Mouse (Mus musculus): Measurements from ENCODE around the gene Spata20. TPM values are rescaled to one million over a fixed set of nuclear protein-coding genes. Genes with fewer than 3 reads are reported as not detected.

Spata20 gene
- polyA plus RNA-seq, 1 experiment from 2014 or later = 0.29 TPM

DNA sequence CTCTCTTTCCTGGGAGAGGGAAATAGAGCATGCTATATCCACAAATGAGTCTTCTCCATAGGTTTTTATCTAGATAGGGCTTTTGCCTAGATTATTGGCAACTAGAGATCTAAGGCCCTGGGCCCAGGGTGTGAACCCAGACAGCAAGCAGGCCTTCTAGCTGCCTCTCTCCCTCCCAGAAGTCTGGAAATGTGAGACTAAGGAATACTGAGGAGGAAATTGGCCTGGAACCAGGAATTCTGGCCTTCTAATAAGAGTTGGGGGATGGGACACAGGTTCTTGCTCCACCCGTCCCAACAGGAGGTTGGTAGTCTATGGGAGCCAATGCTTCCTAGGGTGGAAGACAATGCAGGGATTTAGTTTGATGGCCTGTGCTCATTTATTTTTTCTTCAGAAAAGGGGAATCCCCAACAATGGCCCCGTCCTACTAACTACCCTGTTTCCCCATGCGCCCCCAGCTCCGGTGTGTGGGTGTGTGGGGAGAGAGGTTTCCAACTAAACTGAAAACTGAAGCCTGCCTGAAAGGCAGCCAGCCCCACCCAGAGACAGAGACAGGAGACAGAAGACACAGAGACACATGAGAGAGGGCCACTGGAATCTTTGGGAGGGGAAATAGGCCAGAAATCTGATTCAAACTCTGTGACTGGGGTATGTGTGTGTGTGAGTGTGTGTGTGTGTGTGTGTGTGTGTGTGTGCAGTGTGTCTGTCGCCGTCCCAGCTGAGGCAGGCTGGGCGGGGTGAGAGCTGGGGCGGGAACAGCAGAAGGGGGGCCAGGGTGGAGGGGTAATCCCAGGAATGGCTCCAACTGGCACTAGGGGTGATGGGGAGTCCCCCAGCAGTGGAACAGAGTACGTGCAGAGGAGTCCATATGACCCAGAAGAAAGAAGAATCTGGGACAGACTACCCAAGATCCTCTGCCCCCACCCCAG is 16.6 kb downstream of the Spata20 start:
- 10% methylated on average over 9 of the region's 9 CpGs for WGBS
- no peak for ATAC-seq (ENCODE audit: insufficient number of reproducible peaks, insufficient read depth, low FRiP score, low TSS enrichment)
- Histone ChIP-seq H3K9me3 (no peaks in the 10 kb centered on the region), H3K4me1 (peaks cover 54% of the 10 kb centered on the region), H3K4me2 (replicated peaks) (peak overlapping the region; percentile 80), H3K4me3 (peak overlapping the region; percentile 14), H3K27ac (peak overlapping the region; percentile 91), H3K36me3 (peaks cover 14% of the 10 kb centered on the region; the same call in 1 of the 2 replicates), H3K27me3 (no peaks in the 10 kb centered on the region; the same call in 1 of the 2 replicates), H3K9ac (peak overlapping the region; percentile 95; the same call in 1 of the 2 replicates)

DNA sequence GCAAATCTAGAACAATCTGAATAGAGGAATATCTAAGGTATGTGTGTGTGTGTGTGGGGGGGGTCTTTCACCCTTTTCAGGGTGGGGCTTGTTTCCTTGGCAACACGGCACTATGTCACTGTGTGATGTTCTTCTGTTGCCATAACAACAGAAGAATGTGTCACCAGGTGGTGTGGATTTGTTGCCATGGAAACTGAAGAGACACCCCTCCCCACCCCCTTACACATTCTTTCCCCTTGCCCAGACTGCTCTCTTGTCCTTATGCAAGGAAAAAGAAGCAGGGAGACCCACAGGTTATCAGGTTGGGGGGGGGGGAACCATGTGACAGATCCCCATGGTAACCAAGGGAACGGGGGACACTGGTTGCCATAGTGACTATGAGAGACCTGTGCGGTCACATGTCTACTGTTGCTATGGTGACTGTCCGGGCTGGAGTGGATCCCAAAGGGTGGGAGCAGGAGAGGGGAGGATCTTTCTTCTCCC is 17.4 kb downstream of the Spata20 start:
- H3K4me1 ChIP-seq = peaks cover 60% of the 10 kb centered on the region
- H3K9me3 ChIP-seq = no peaks in the 10 kb centered on the region
- H3K27ac ChIP-seq = peak overlapping the region; percentile 91
- H3K4me2 ChIP-seq (replicated peaks) = peak overlapping the region; percentile 80
- 22% methylated on average over 4 of the region's 4 CpGs for WGBS
- peaks cover 16% of the 10 kb centered on the region; the same call in 1 of the 2 replicates for H3K36me3 ChIP-seq
- H3K4me3 ChIP-seq = 0 out of 2 replicates have a peak overlapping the region, but pooled peaks have one; percentile 14
- H3K9ac ChIP-seq = no peak overlapping the region
- no peaks in the 10 kb centered on the region; the same call in 1 of the 2 replicates for H3K27me3 ChIP-seq
- ATAC-seq (ENCODE audit: insufficient number of reproducible peaks, insufficient read depth, low FRiP score, low TSS enrichment) = no peak

DNA sequence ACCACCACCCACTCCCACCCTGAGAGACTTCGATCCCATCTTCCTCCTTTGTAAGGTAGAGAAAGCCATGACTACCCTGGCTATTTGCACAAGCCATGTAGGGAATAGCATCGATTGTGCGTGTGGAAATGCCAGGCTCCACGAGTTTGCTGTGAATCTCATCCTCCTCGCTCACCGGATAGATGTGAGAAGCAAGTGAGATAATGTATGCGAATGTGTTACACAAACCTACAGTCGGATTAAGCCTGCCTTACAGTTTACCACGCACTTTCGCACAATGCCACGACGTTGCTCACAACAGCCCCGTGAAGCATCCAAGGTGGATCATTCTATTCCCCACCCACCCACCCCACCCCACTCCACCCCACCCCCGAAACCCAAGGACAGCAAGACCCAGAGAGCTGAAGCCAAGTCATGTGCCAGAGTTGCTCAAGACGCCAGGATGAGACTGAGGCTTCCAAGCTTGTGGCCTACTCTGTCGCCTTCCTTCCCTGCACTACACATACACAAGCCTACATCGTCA is 19.6 kb downstream of the Spata20 start:
- Histone ChIP-seq H3K9me3 (no peaks in the 10 kb centered on the region), H3K4me1 (peaks cover 55% of the 10 kb centered on the region), H3K27ac (no peak overlapping the region), H3K4me3 (no peak overlapping the region), H3K27me3 (no peaks in the 10 kb centered on the region), H3K9ac (no peak overlapping the region), H3K36me3 (peaks cover 35% of the 10 kb centered on the region), H3K4me2 (replicated peaks) (no peak overlapping the region)
- 88% methylated on average over 17 of the region's 17 CpGs for WGBS
- ATAC-seq (ENCODE audit: insufficient number of reproducible peaks, insufficient read depth, low FRiP score, low TSS enrichment) = no peak

DNA sequence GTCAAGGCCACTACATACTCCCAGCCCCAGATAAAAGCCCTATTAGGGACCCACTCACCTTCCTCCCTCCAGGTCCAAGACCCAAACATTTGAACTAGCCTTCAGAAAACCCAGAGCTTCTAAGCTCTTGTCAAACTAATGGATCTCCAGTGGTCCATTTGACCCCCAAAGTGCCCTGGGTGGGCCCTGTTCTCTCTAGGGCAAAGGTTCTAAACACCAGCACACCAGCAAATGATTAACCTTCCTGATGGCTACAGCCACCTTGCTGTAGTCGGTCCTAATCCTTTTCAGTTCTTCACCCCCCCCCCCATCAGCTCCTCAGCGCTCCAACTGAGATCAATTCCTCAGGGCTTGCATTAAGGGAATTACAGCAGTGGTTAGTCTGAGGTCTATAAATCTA is 21.8 kb downstream of the Spata20 start:
- peaks cover 57% of the 10 kb centered on the region for H3K36me3 ChIP-seq
- H3K9me3 ChIP-seq = no peaks in the 10 kb centered on the region
- no peak overlapping the region for H3K9ac ChIP-seq
- no peak for ATAC-seq (ENCODE audit: insufficient number of reproducible peaks, insufficient read depth, low FRiP score, low TSS enrichment)
- no peaks in the 10 kb centered on the region for H3K27me3 ChIP-seq
- no peak overlapping the region for H3K27ac ChIP-seq
- WGBS = 47% methylated on average over 2 of the region's 2 CpGs
- H3K4me1 ChIP-seq = peaks cover 39% of the 10 kb centered on the region
- no peak overlapping the region for H3K4me3 ChIP-seq
- H3K4me2 ChIP-seq (replicated peaks) = no peak overlapping the region

DNA sequence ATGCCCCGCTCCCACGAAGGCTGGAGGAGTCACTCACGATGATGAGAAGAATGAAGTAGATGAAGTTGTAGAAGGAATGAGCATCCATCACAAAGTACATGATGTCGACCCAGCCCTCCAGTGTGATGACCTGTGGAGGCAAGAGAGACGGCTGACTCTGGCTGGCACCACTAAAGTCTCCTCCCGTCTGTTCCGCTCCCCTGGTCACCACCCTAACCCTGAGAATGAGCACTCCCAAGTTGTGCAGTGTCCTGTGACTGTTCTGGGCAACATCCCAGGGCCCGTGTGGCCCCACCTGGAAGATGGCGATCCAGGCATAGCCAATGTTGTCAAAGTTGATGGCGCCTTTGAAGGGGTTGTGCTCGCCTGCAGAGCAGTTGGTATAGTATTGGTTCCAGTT is 24.1 kb downstream of the Spata20 start:
- no peak for ATAC-seq (ENCODE audit: insufficient number of reproducible peaks, insufficient read depth, low FRiP score, low TSS enrichment)
- H3K4me2 ChIP-seq (replicated peaks) = no peak overlapping the region
- no peak overlapping the region for H3K9ac ChIP-seq
- WGBS = 93% methylated on average over 11 of the region's 11 CpGs
- no peaks in the 10 kb centered on the region for H3K9me3 ChIP-seq
- no peak overlapping the region for H3K27ac ChIP-seq
- H3K4me1 ChIP-seq = peaks cover 22% of the 10 kb centered on the region
- H3K27me3 ChIP-seq = no peaks in the 10 kb centered on the region
- H3K36me3 ChIP-seq = peaks cover 80% of the 10 kb centered on the region
- H3K4me3 ChIP-seq = no peak overlapping the region

DNA sequence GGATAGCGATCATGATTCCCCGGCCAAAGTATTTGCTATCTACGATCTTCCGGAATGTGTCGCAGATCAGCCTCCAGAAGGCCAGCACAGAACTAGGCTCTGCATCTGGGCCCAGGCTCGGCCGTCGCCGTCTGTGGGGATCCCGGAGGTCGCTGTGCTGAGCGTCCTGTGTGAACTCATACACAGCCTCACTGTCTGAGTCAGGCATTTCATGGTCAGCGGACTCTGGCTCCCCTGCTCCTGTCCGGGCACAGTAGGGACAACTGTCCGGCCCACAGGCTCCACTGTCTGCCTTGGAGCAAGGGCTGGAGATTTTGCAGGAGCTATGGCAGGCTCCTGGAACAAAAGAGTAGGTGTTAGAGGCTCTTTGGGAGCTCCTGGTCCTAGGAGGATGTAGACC is 29.0 kb downstream of the Spata20 start:
- Histone ChIP-seq H3K4me3 (no peak overlapping the region), H3K9me3 (no peaks in the 10 kb centered on the region), H3K27ac (no peak overlapping the region), H3K4me1 (no peaks in the 10 kb centered on the region), H3K36me3 (peaks cover 91% of the 10 kb centered on the region), H3K27me3 (no peaks in the 10 kb centered on the region), H3K4me2 (replicated peaks) (no peak overlapping the region), H3K9ac (no peak overlapping the region)
- 84% methylated on average over 15 of the region's 15 CpGs for WGBS
- no peak for ATAC-seq (ENCODE audit: insufficient number of reproducible peaks, insufficient read depth, low FRiP score, low TSS enrichment)

DNA sequence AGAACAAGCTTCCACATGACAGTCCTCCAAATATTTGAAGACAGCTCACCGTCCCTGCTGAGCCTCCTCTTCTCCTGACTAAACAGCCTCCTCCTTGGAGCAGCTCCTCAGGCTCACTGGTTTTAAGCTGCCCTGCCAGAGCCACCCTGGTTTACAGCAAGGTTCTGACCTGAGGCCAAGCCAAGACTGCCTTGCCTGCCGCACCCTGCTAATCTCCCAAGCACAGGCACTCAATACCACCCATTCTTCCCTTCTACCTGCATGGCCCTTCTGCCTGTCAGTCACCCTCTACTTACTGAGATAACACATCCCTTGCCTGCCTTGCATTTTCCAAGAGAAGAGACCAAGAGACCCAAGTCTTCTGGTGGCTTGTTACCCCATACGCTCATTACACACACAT is 29.6 kb downstream of the Spata20 start:
- Histone ChIP-seq H3K36me3 (peaks cover 89% of the 10 kb centered on the region), H3K27ac (no peak overlapping the region)

DNA sequence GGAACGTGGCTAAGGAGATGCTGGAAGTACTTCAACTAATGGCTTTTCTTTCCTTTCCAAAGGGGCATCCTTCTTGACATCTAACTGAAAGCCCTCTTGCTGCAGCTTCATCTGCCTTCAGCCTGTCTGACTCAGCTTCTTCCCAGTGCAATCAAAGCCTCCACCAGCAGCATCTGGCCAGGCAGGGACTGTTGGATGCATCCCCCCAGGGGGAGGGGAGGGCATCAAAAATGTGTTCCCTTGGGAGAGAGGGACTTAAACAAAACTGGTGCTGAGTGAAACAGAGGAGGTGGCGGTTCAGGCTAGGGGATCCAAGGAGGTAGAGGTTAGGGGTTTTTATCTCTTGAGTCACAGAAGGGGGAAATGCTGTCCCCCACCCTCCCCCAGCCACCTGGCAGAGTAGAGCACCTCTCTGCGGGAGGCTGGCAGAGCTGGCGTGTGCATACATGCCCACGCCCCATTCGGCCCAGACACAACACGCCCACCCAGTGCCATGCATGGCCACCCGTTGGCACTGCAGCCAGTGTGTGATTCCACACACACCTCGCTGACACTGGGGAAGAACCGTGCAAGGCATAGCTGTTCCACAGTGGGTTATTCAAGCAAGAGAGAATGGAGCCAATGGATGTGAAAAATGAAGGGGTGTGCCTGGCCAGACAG is 30.7 kb downstream of the Spata20 start:
- ATAC-seq (ENCODE audit: insufficient number of reproducible peaks, insufficient read depth, low FRiP score, low TSS enrichment) = no peak
- H3K27ac ChIP-seq = no peak overlapping the region

More for the DNA sequence above, 29.6 kb downstream of the Spata20 start:
- Histone ChIP-seq H3K4me1 (peaks cover 3% of the 10 kb centered on the region), H3K27me3 (no peaks in the 10 kb centered on the region), H3K4me2 (replicated peaks) (no peak overlapping the region), H3K9ac (no peak overlapping the region), H3K9me3 (no peaks in the 10 kb centered on the region), H3K4me3 (no peak overlapping the region)
- whole genome bisulfite sequencing = 72% methylated on average over 3 of the region's 3 CpGs
- ATAC-seq (ENCODE audit: insufficient number of reproducible peaks, insufficient read depth, low FRiP score, low TSS enrichment) = no peak

DNA sequence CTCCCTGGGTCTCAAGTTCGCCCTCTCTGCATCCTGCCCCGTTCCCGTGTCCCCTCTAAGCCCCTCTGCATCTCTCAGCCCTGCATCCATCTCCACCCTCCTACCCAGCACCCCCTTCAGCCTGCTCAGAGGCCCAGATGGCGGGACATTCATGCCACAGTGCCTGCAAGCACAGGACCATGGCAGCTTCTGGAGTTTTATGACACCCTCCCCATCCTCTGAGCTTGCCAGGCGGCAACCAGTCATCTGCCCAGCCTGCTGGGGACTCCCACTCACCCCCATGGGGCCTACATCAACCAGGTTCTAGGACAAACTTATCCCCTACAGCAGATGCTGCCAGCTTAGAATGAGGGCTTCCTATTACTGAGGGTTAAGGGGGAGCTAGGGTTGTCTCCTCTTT is 31.2 kb downstream of the Spata20 start:
- no peak for ATAC-seq (ENCODE audit: insufficient number of reproducible peaks, insufficient read depth, low FRiP score, low TSS enrichment)
- Histone ChIP-seq H3K4me1 (peaks cover 15% of the 10 kb centered on the region), H3K36me3 (peaks cover 89% of the 10 kb centered on the region), H3K4me3 (no peak overlapping the region), H3K27ac (no peak overlapping the region), H3K9me3 (no peaks in the 10 kb centered on the region), H3K4me2 (replicated peaks) (no peak overlapping the region), H3K27me3 (no peaks in the 10 kb centered on the region), H3K9ac (no peak overlapping the region)
- WGBS = 80% methylated on average over 5 of the region's 5 CpGs

More for the DNA sequence above, 30.7 kb downstream of the Spata20 start:
- Histone ChIP-seq H3K4me1 (peaks cover 13% of the 10 kb centered on the region), H3K9ac (no peak overlapping the region), H3K36me3 (peaks cover 89% of the 10 kb centered on the region), H3K27me3 (no peaks in the 10 kb centered on the region), H3K9me3 (no peaks in the 10 kb centered on the region), H3K4me3 (no peak overlapping the region), H3K4me2 (replicated peaks) (no peak overlapping the region)
- 80% methylated on average over 10 of the region's 10 CpGs for WGBS

DNA sequence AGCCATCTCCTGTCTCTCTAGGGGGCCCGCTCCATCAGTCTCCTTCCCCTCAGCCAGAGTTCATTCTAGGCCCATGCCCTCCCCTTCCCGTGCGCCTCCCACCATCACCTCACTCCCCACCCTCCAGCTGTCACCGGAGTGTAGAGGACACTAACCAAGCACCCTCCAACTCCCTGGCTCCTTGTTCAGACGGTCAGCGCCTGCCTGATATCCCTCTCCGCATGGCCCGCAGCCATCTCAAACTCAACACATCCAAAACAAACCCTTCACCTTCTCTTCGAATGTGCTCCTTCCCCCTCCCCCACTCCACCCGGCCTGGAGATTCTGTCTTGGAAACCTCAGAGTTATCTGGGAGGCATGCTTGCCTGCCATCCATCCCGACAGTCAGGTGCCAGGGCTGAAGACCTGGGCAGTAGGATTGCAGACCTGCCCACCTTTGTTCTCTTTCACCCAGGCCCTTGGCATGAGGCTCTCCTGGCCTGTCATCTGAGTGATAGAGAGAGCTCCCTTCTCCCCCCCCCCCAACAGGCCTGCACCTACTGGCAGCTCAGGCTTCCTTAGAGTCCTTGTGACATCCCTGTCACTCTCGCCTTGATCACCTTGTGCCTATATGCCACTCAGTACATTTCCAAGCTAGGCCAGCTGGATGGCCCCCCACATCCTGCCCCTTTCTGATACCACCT is 34.7 kb downstream of the Spata20 start:
- WGBS = 61% methylated on average over 12 of the region's 12 CpGs
- H3K4me3 ChIP-seq = no peak overlapping the region
- H3K27ac ChIP-seq = no peak overlapping the region
- ATAC-seq (ENCODE audit: insufficient number of reproducible peaks, insufficient read depth, low FRiP score, low TSS enrichment) = no peak
- peaks cover 19% of the 10 kb centered on the region for H3K4me1 ChIP-seq
- no peak overlapping the region for H3K9ac ChIP-seq
- H3K36me3 ChIP-seq = peaks cover 72% of the 10 kb centered on the region
- no peaks in the 10 kb centered on the region for H3K27me3 ChIP-seq
- H3K9me3 ChIP-seq = no peaks in the 10 kb centered on the region
- H3K4me2 ChIP-seq (replicated peaks) = no peak overlapping the region

DNA sequence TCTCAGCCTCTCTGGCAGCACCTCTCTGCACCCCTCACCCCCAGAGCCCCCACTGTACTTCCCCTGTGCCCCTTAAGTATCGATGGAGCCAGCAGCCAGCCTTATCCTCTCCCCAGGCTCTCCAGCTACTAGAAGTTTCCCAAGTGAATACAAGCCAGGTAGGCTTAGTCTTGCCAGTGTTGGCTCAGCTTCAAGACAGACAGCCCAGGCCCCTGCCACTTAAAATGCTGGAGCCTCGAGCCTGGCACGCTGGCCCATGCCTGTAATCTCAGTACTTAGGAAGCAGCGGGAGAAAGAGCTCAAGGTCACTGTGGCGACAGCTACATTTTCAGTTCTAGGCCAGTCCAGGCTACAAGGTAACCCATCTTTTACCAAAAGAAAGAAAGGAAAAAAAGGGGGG is 36.1 kb downstream of the Spata20 start:
- no peak for ATAC-seq (ENCODE audit: insufficient number of reproducible peaks, insufficient read depth, low FRiP score, low TSS enrichment)
- no peak overlapping the region for H3K4me3 ChIP-seq
- H3K9ac ChIP-seq = no peak overlapping the region
- H3K27me3 ChIP-seq = no peaks in the 10 kb centered on the region
- peaks cover 32% of the 10 kb centered on the region for H3K4me1 ChIP-seq
- no peaks in the 10 kb centered on the region for H3K9me3 ChIP-seq
- WGBS = 68% methylated on average over 5 of the region's 5 CpGs
- no peak overlapping the region for H3K4me2 ChIP-seq (replicated peaks)
- H3K36me3 ChIP-seq = peaks cover 59% of the 10 kb centered on the region
- H3K27ac ChIP-seq = no peak overlapping the region

Measured in embryonic facial prominence, embryonic 12.5 days (tissue).